Mouse (Mus musculus): ENCODE results near the gene Foxo3.

- no peak for TF ChIP-seq CTCF (IDR thresholded peaks at IDR 0.05; ENCODE audit: extremely low read depth, insufficient read depth, low read length)
- no peak for TF ChIP-seq POLR2A (IDR thresholded peaks at IDR 0.05; ENCODE audit: extremely low read depth, insufficient read depth, low read length)
Observed at GRCm38 (mm10) chr10:42186941-42187401, 89.6 kb downstream of the Foxo3 start.

All from cortical plate, adult 2 months (tissue).